Mouse (Mus musculus): ENCODE measurements around the gene Pnmt.

- TF ChIP-seq CTCF (IDR thresholded peaks at IDR 0.05; ENCODE audit: low read depth, low read length) = no peak
- TF ChIP-seq GATA1 (IDR thresholded peaks at IDR 0.05; ENCODE audit: borderline replicate concordance, low read length) = no peak
- no peak for TF ChIP-seq POLR2AphosphoS5 (IDR thresholded peaks at IDR 0.05; ENCODE audit: insufficient replicate concordance, low read depth, low read length)
- TF ChIP-seq GATA2 (IDR thresholded peaks at IDR 0.05; ENCODE audit: borderline replicate concordance, low read depth, low read length) = no peak
- no peak for TF ChIP-seq TAL1 (conservative IDR thresholded peaks at IDR 0.05; ENCODE audit: low read depth, low read length)
These were observed 867 bp downstream of the Pnmt start for GRCm38 (mm10) chr11:98387056-98387577.

Measured in G1E (cell line).